Mouse (Mus musculus): Measurements from ENCODE around the gene Cercam. TPM values are rescaled to one million over a fixed set of nuclear protein-coding genes. Genes with fewer than 3 reads are reported as not detected.

Cercam gene
- polyA plus RNA-seq, 2 experiments, result 28.1 to 53.7 TPM

DNA sequence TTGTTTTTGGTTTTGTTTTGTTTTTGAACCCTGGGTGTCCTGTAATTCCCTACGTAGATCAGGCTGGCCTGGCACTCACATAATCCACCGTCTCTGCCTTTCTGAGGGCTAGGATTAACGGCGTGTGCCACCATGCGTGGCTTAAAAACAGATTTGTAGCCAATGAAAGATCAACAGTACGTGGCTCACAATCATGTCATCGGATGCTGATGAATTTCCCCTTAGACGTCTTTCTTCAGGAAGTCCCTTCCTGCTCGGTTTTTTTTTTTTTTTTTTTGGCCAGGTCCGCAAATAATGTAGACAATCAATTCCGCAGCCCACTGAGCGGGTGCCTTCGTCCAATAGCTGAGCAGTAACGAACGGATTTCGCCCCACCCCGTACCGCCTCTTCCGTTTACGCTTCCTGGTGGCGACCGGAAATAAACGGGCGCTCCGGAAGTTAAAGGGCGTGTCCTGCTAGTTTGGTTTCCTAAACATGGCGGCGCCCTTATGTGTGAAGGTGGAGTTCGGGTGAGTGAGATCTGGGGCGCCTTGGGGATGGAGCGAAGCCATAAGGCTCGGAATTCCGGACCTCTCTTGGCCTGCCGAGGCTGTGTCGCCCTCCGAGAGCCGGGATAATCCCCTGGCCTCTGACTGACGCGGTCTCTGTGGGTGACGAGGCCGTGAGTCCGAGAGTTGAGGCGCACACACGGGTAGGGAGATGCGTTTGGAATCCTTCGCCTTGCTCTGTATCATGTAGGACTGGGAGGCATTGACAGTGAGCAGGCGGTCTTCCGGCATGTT lies 41.8 kb upstream of the Cercam start:
- Histone ChIP-seq H3K4me3 (replicated peaks; ENCODE audit: low read length) (peak overlapping the region; percentile 85), H3K4me1 (ENCODE audit: control insufficient read depth, insufficient read depth, low read length) (peaks cover 8% of the 10 kb centered on the region; the same call in 1 of the 2 replicates), H3K27ac (replicated peaks; ENCODE audit: low read depth, low read length) (peak overlapping the region; percentile 91), H3K27me3 (ENCODE audit: control insufficient read depth, insufficient read depth, low read length) (no peaks in the 10 kb centered on the region), H3K4me2 (replicated peaks; ENCODE audit: low read depth, low read length, severe bottlenecking) (peak overlapping the region; percentile 71), H3K9me3 (ENCODE audit: control insufficient read depth, low read length) (no peaks in the 10 kb centered on the region), H3K36me3 (ENCODE audit: control insufficient read depth, insufficient read depth, low read length) (0 out of 2 replicates have a peak, but pooled peaks cover 4% of the 10 kb centered on the region), H3K9ac (ENCODE audit: low read depth, low read length, severe bottlenecking) (peak overlapping the region; percentile 79)
- TF ChIP-seq POLR2A (IDR thresholded peaks at IDR 0.05; ENCODE audit: borderline replicate concordance, extremely low read depth, insufficient read depth, insufficient read length), result no peak
- peak; percentile 98 for ATAC-seq (ENCODE audit: low FRiP score, low read depth)
- under 1% methylated on average over 48 of the region's 48 CpGs for WGBS
- peak; percentile 100 for DNase-seq (ENCODE audit: low spot score)

DNA sequence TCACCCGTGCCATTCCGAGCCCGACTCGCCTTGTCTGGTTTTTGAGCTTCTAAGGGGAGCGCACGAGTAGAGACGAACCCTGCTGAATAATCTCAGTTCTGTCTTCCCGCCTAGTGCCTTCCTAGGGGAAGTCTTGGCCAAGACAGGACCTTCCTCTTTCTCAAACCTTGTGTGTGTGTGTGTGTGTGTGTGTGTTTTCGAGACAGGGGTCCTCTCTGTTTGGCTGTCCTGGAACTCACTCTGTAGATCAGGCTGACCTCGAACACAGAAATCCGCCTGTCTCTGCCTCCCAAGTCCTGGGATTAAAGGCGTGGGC lies 41.3 kb upstream of the Cercam start:
- no peak for TF ChIP-seq POLR2A (IDR thresholded peaks at IDR 0.05; ENCODE audit: borderline replicate concordance, extremely low read depth, insufficient read depth, insufficient read length)
- H3K4me3 ChIP-seq (replicated peaks; ENCODE audit: low read length), result peak overlapping the region; percentile 85
- 0 out of 2 replicates have a peak overlapping the region, but pooled peaks have one; percentile 30 for H3K27ac ChIP-seq (replicated peaks; ENCODE audit: low read depth, low read length)
- peak overlapping the region; percentile 71 for H3K4me2 ChIP-seq (replicated peaks; ENCODE audit: low read depth, low read length, severe bottlenecking)
- H3K27me3 ChIP-seq (ENCODE audit: control insufficient read depth, insufficient read depth, low read length), result no peaks in the 10 kb centered on the region
- peaks cover 8% of the 10 kb centered on the region; the same call in 1 of the 2 replicates for H3K4me1 ChIP-seq (ENCODE audit: control insufficient read depth, insufficient read depth, low read length)
- WGBS, result 3% methylated on average over 12 of the region's 12 CpGs
- peak overlapping the region; percentile 73 for H3K9ac ChIP-seq (ENCODE audit: low read depth, low read length, severe bottlenecking)
- ATAC-seq (ENCODE audit: low FRiP score, low read depth) (no peak), DNase-seq (ENCODE audit: low spot score) (no peak)
- no peaks in the 10 kb centered on the region for H3K9me3 ChIP-seq (ENCODE audit: control insufficient read depth, low read length)
- peaks cover 7% of the 10 kb centered on the region for H3K36me3 ChIP-seq (ENCODE audit: control insufficient read depth, insufficient read depth, low read length)

DNA sequence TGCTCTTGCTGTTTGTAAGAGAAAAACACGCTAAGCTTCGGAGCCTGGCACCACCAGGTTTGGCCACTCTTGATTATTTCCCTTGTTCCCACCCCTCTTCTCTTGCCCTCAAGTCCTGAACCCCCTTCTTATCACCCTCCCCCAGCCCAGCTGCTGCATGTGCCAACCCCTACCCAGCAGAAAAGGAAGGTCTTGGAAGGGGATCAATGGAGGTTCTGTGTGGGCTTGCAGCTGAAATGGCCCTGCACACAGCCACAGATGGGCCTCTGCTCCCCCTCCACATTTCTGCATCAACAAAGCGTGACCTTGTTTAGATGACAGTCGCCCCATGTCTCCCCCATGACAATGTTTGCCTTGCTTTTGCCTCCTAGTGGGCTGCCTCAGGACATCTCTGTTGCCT lies 37.9 kb upstream of the Cercam start:
- WGBS, result 93% methylated on average over 4 of the region's 4 CpGs
- no peaks in the 10 kb centered on the region for H3K9me3 ChIP-seq (ENCODE audit: control insufficient read depth, low read length)
- DNase-seq (ENCODE audit: low spot score) (no peak), ATAC-seq (ENCODE audit: low FRiP score, low read depth) (no peak)
- no peak overlapping the region for H3K27ac ChIP-seq (replicated peaks; ENCODE audit: low read depth, low read length)
- TF ChIP-seq POLR2A (IDR thresholded peaks at IDR 0.05; ENCODE audit: borderline replicate concordance, extremely low read depth, insufficient read depth, insufficient read length), result no peak
- H3K4me1 ChIP-seq (ENCODE audit: control insufficient read depth, insufficient read depth, low read length), result peaks cover 7% of the 10 kb centered on the region; the same call in 1 of the 2 replicates
- H3K9ac ChIP-seq (ENCODE audit: low read depth, low read length, severe bottlenecking), result no peak overlapping the region
- H3K4me2 ChIP-seq (replicated peaks; ENCODE audit: low read depth, low read length, severe bottlenecking), result no peak overlapping the region
- no peak overlapping the region for H3K4me3 ChIP-seq (replicated peaks; ENCODE audit: low read length)
- H3K36me3 ChIP-seq (ENCODE audit: control insufficient read depth, insufficient read depth, low read length), result peaks cover 34% of the 10 kb centered on the region
- no peaks in the 10 kb centered on the region for H3K27me3 ChIP-seq (ENCODE audit: control insufficient read depth, insufficient read depth, low read length)

DNA sequence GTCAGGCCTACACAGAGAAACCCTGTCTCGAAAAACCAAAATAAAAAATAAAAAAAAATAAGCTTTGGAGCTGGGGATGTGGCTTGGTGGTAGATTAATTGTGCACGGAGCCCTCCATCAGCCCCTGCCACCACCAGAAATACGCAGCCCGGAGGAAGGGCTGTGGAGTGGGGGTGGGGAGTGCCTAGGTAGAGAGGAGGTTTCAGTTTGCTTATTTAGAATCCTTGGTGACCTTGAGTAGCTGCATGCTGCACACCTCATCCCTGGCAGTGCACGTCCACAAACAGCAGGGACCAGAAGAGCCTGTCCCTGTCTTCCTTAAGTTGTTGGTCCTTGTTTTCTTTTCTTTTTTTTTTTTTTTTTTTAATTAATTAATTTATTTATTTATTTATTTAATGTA lies 35.2 kb upstream of the Cercam start:
- H3K36me3 ChIP-seq (ENCODE audit: control insufficient read depth, insufficient read depth, low read length), result peaks cover 52% of the 10 kb centered on the region
- WGBS, result 97% methylated on average over 5 of the region's 5 CpGs

DNA sequence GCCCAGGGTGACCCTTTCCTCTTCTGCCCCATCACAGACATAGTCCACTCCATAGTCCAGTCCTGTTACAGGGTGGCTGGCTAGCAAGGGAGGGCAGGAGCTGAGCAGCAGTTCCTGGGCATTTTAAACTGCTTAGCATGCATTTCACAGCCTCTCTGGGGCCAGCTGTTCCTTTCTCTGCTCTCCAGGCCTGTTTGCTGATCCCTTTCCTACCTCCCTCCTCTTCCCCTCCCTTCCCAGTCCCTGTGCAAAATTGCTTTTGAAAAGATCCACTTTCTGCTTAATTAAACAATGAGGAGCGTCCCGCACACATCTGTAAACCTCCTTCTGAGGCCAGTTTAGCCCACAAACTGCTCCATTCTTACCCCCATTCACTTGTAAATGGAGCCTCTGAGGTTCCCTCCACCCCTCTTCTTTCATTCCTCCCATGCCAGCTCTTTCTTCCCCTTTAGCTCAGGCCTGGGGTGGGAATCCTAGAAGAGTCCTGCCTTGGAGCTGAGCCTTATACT lies 33.5 kb upstream of the Cercam start:
- WGBS, result 63% methylated on average over 2 of the region's 2 CpGs
- Histone ChIP-seq H3K4me3 (replicated peaks; ENCODE audit: low read length) (no peak overlapping the region), H3K4me2 (replicated peaks; ENCODE audit: low read depth, low read length, severe bottlenecking) (no peak overlapping the region), H3K27ac (replicated peaks; ENCODE audit: low read depth, low read length) (no peak overlapping the region), H3K4me1 (ENCODE audit: control insufficient read depth, insufficient read depth, low read length) (no peaks in the 10 kb centered on the region), H3K9me3 (ENCODE audit: control insufficient read depth, low read length) (no peaks in the 10 kb centered on the region), H3K36me3 (ENCODE audit: control insufficient read depth, insufficient read depth, low read length) (peaks cover 50% of the 10 kb centered on the region), H3K9ac (ENCODE audit: low read depth, low read length, severe bottlenecking) (no peak overlapping the region), H3K27me3 (ENCODE audit: control insufficient read depth, insufficient read depth, low read length) (no peaks in the 10 kb centered on the region)
- ATAC-seq (ENCODE audit: low FRiP score, low read depth) (no peak), DNase-seq (ENCODE audit: low spot score) (no peak)
- TF ChIP-seq POLR2A (IDR thresholded peaks at IDR 0.05; ENCODE audit: borderline replicate concordance, extremely low read depth, insufficient read depth, insufficient read length), result no peak

More for the DNA sequence above, 35.2 kb upstream of the Cercam start:
- ATAC-seq (ENCODE audit: low FRiP score, low read depth) (no peak), DNase-seq (ENCODE audit: low spot score) (no peak)
- no peaks in the 10 kb centered on the region for H3K27me3 ChIP-seq (ENCODE audit: control insufficient read depth, insufficient read depth, low read length)
- no peak overlapping the region for H3K4me3 ChIP-seq (replicated peaks; ENCODE audit: low read length)
- no peak for TF ChIP-seq POLR2A (IDR thresholded peaks at IDR 0.05; ENCODE audit: borderline replicate concordance, extremely low read depth, insufficient read depth, insufficient read length)
- H3K27ac ChIP-seq (replicated peaks; ENCODE audit: low read depth, low read length), result no peak overlapping the region
- H3K9me3 ChIP-seq (ENCODE audit: control insufficient read depth, low read length), result no peaks in the 10 kb centered on the region
- H3K4me2 ChIP-seq (replicated peaks; ENCODE audit: low read depth, low read length, severe bottlenecking), result no peak overlapping the region
- H3K9ac ChIP-seq (ENCODE audit: low read depth, low read length, severe bottlenecking), result no peak overlapping the region
- H3K4me1 ChIP-seq (ENCODE audit: control insufficient read depth, insufficient read depth, low read length), result no peaks in the 10 kb centered on the region

Data from limb, embryonic 14.5 days (tissue).